Mouse (Mus musculus) midbrain, embryonic 16.5 days (tissue): ENCODE results near the gene Mfap3. TPM values are rescaled to one million over a fixed set of nuclear protein-coding genes. Genes with fewer than 3 reads are reported as not detected.
A peak's percentile ranks its signal among the peaks of the same experiment; 100 is the strongest.

Experiments
- ATAC-seq: fragments of 200-750 bp; cut with Nextera tagmentation; 2 replicates; pipeline ENCODE4 v1.8.0; 2017; ENCODE audit warnings: moderate TSS enrichment
- H3K27ac ChIP-seq: fragments of 300-500 bp; sonication (generic); 2 replicates; pipeline ENCODE4 v1.5.1; 2014; ENCODE audit warnings: mild to moderate bottlenecking, low read length, mixed read lengths
- H3K27me3 ChIP-seq: fragments of 300-500 bp; sonication (generic); 2 replicates; pipeline ENCODE4 v1.6.1; 2014; ENCODE audit warnings: low read depth, low read length, mixed read lengths; ENCODE audit not compliant: control insufficient read depth, insufficient read depth
- H3K36me3 ChIP-seq: fragments of 300-500 bp; sonication (generic); 2 replicates; pipeline ENCODE4 v1.6.1; 2014; ENCODE audit warnings: mild to moderate bottlenecking, low read length, moderate library complexity, mixed read lengths; ENCODE audit not compliant: control insufficient read depth, insufficient read depth
- H3K4me1 ChIP-seq: fragments of 300-500 bp; sonication (generic); 2 replicates; pipeline ENCODE4 v1.6.1; 2014; ENCODE audit warnings: mild to moderate bottlenecking, low read length, mixed read lengths; ENCODE audit not compliant: control insufficient read depth, insufficient read depth
- H3K4me2 ChIP-seq: fragments of 300-500 bp; sonication (generic); 2 replicates; pipeline ENCODE4 v1.6.1; 2014; ENCODE audit warnings: mild to moderate bottlenecking, low read length, mixed read lengths
- H3K4me3 ChIP-seq: fragments of 300-500 bp; sonication (generic); 2 replicates; pipeline ENCODE4 v1.5.1; 2014; ENCODE audit warnings: low read depth, mild to moderate bottlenecking, low read length, moderate library complexity, mixed read lengths
- H3K9ac ChIP-seq: fragments of 300-500 bp; sonication (generic); 2 replicates; pipeline ENCODE4 v1.6.1; 2014; ENCODE audit warnings: low read depth, low read length, mixed read lengths
- H3K9me3 ChIP-seq: fragments of 300-500 bp; sonication (generic); replicated peaks from 2 replicates; pipeline ENCODE4 v1.6.1; 2014; ENCODE audit warnings: mild to moderate bottlenecking, low read length, mixed read lengths; ENCODE audit not compliant: control insufficient read depth, poor library complexity, severe bottlenecking
- WGBS: fragments of 180-500 bp; shearing (Covaris S2); extraction: QIAGEN DNeasy Blood & Tissue Kit; methylation state at CpG from one replicate; pipeline ENCODE4 v1.1.7; 2014; 5-methylcytosine and 5-hydroxymethylcytosine counted together
- polyA plus RNA-seq: library from polyadenylated mRNA; unstranded; fragments of >200 nt; fragmentation: Nextera tagmentation; extraction: Ambion mirVana; gene quantifications from 2 replicates; pipeline ENCODE4 v1.2.1, GENCODE M21; 2015

Mfap3 gene
- 63.8 and 64.3 TPM in 2 replicates for polyA plus RNA-seq

GRCm38 (mm10) chr11:57518091-57518750, at the start of gene Mfap3, which contains the start of gene Fam114a2:
Mfap3 (plus strand) TSS chr11:57518664.
Fam114a2 (minus strand) TSS chr11:57518617.
- Histone ChIP-seq H3K27ac (peak within 1 kb of the TSS; percentile 88), H3K9ac (peak within 1 kb of the TSS; percentile 85), H3K9me3 (no peaks in the 10 kb centered on the region), H3K4me2 (peak within 1 kb of the TSS; percentile 73), H3K4me3 (peak within 1 kb of the TSS; percentile 89), H3K4me1 (peaks cover 23% of the 10 kb centered on the region), H3K27me3 (no peaks in the 10 kb centered on the region), H3K36me3 (peaks cover 6% of the 10 kb centered on the region; the same call in 1 of the 2 replicates)
- ATAC-seq: peak; percentile 94
- under 1% methylated on average over 59 of the region's 59 CpGs for WGBS

GRCm38 (mm10) chr11:57468706-57469105, 49.8 kb upstream of the Mfap3 start:
- Histone ChIP-seq H3K4me1 (peaks cover 3% of the 10 kb centered on the region; the same call in 1 of the 2 replicates), H3K9ac (no peak overlapping the region), H3K9me3 (no peaks in the 10 kb centered on the region), H3K27ac (no peak overlapping the region), H3K27me3 (no peaks in the 10 kb centered on the region), H3K4me2 (no peak overlapping the region), H3K36me3 (no peaks in the 10 kb centered on the region), H3K4me3 (no peak overlapping the region)
- 84% methylated on average over 4 of the region's 4 CpGs for WGBS
- no peak for ATAC-seq

- no peak overlapping the region for H3K4me2 ChIP-seq
- 58% methylated on average over 6 of the region's 6 CpGs for WGBS
These were observed 48.4 kb upstream of the Mfap3 start for GRCm38 (mm10) chr11:57470056-57470455.

GRCm38 (mm10) chr11:57470979-57471378, 47.5 kb upstream of the Mfap3 start:
- ATAC-seq: no peak
- Histone ChIP-seq H3K4me3 (no peak overlapping the region), H3K27me3 (no peaks in the 10 kb centered on the region), H3K4me1 (peaks cover 12% of the 10 kb centered on the region), H3K9me3 (no peaks in the 10 kb centered on the region), H3K4me2 (no peak overlapping the region), H3K36me3 (no peaks in the 10 kb centered on the region), H3K27ac (no peak overlapping the region), H3K9ac (no peak overlapping the region)
- 87% methylated on average over 7 of the region's 7 CpGs for WGBS

More at GRCm38 (mm10) chr11:57470056-57470455, 48.4 kb upstream of the Mfap3 start:
- Histone ChIP-seq H3K36me3 (no peaks in the 10 kb centered on the region), H3K27me3 (no peaks in the 10 kb centered on the region), H3K4me1 (peaks cover 12% of the 10 kb centered on the region), H3K9me3 (no peaks in the 10 kb centered on the region), H3K4me3 (no peak overlapping the region), H3K27ac (no peak overlapping the region), H3K9ac (no peak overlapping the region)
- no peak for ATAC-seq

- Histone ChIP-seq H3K27me3 (no peaks in the 10 kb centered on the region), H3K36me3 (no peaks in the 10 kb centered on the region), H3K27ac (peak overlapping the region; percentile 38; the same call in 1 of the 2 replicates), H3K9me3 (no peaks in the 10 kb centered on the region), H3K4me1 (peaks cover 9% of the 10 kb centered on the region), H3K4me2 (0 out of 2 replicates have a peak overlapping the region, but pooled peaks have one; percentile 9), H3K9ac (no peak overlapping the region), H3K4me3 (no peak overlapping the region)
- 43% methylated on average over 6 of the region's 6 CpGs for WGBS
- ATAC-seq: peak; percentile 71
These were observed 44.0 kb upstream of the Mfap3 start for GRCm38 (mm10) chr11:57474296-57474941.

DNA sequence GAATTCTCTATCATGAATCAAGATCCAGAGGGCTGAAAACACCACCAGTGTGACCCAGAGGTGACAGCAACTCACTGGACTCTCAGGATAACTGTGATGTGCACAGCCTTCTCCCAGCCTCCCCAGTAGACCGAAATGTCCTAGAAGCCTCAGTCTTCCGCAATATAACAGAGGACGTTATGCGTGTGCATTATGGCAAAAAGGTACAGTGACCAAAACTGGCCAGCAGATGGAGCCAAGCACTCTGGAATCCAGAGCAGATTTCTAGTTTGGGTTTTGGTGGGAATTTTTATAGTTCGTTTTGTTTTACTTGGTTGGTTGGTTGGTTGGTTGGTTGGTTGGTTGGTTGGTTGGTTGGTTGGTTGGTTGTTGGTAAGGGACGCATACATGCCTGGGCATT, 43.3 kb upstream of the Mfap3 start:
- Histone ChIP-seq H3K9ac (no peak overlapping the region), H3K9me3 (no peaks in the 10 kb centered on the region), H3K27me3 (no peaks in the 10 kb centered on the region), H3K36me3 (no peaks in the 10 kb centered on the region), H3K4me3 (no peak overlapping the region), H3K4me1 (peaks cover 9% of the 10 kb centered on the region), H3K27ac (no peak overlapping the region), H3K4me2 (no peak overlapping the region)
- WGBS: 50% methylated on average over 6 of the region's 6 CpGs
- peak; percentile 34; the same call in 1 of the 2 replicates for ATAC-seq

DNA sequence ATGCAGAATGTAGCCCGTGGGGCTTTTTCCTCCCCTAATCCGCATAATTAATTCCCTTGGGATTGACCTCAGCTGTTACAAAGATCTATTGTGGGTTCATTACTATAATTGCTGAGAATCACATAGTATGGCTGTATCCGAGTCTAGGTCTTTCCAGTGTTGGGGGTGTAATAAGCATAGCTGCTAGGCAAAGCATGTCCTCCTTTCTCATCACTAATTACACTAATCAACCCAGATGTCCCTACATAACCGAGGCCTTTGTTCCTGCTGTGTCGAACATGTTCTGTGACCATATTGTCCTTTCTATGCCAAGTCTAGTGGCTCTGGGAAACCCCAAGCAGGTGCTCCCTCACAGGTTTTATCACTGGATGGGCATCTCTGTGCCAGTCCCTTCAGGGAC, 40.4 kb upstream of the Mfap3 start:
- H3K27ac ChIP-seq: no peak overlapping the region
- H3K4me1 ChIP-seq: peaks cover 9% of the 10 kb centered on the region
- WGBS: 42% methylated on average over 5 of the region's 5 CpGs
- H3K4me3 ChIP-seq: no peak overlapping the region
- H3K36me3 ChIP-seq: peaks cover 18% of the 10 kb centered on the region
- H3K27me3 ChIP-seq: no peaks in the 10 kb centered on the region
- no peaks in the 10 kb centered on the region for H3K9me3 ChIP-seq
- no peak overlapping the region for H3K9ac ChIP-seq
- H3K4me2 ChIP-seq: no peak overlapping the region
- ATAC-seq: no peak

- Histone ChIP-seq H3K4me2 (no peak overlapping the region), H3K27me3 (no peaks in the 10 kb centered on the region), H3K27ac (no peak overlapping the region), H3K4me1 (no peaks in the 10 kb centered on the region), H3K9me3 (no peaks in the 10 kb centered on the region), H3K9ac (no peak overlapping the region), H3K4me3 (no peak overlapping the region), H3K36me3 (peaks cover 29% of the 10 kb centered on the region)
- no peak for ATAC-seq
- 64% methylated on average over 5 of the region's 5 CpGs for WGBS
These were observed 30.0 kb upstream of the Mfap3 start for GRCm38 (mm10) chr11:57488436-57488835.

DNA sequence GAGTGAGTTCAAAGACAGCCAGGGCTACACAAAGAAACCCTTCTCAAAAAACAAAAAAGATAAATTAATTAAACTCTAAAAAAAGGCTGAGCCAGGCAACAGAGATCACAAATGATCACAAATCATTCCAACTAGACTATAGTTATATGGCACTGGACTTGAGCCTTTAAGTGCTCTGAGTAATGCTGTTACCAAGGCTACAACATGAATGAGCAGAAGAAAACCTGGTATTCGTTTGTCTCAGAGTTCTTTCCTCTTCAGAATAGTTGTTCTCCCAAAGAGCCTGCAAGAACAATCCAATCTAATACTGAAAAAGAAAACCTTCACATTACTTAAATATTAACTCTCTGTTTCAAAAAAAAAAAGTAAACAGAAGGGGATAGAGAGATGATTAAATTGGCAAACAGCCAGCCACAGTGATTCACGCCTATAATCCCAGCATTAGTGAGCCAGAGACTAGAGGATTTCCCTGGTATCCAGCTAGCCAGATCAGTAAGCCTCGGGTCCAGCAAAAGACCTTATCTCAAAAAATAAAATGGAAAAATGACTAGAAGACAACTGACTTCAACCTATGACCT, 21.9 kb upstream of the Mfap3 start:
- Histone ChIP-seq H3K27ac (peak overlapping the region; percentile 28; the same call in 1 of the 2 replicates), H3K4me3 (no peak overlapping the region), H3K27me3 (no peaks in the 10 kb centered on the region), H3K4me2 (no peak overlapping the region), H3K9me3 (no peaks in the 10 kb centered on the region), H3K36me3 (peaks cover 34% of the 10 kb centered on the region), H3K9ac (no peak overlapping the region), H3K4me1 (no peaks in the 10 kb centered on the region)
- no peak for ATAC-seq
- WGBS: 25% methylated on average over 3 of the region's 3 CpGs
